Mouse (Mus musculus) CD4-positive naive resting alpha-beta T cell, adult 57 days (primary cell): ENCODE data around the gene Bcas1. TPM values are rescaled to one million over a fixed set of nuclear protein-coding genes. Genes with fewer than 3 reads are reported as not detected.

ENCODE experiments used
- total RNA-seq: library from RNA; stranded (reverse); gene quantifications from one replicate; pipeline ENCODE4 v1.2.4, GENCODE M21; 2023

Gene Bcas1
- 1.4 TPM for total RNA-seq

GRCm38 (mm10) chr2:170427704-170428103 is at the start of gene Bcas1:
Gene Bcas1 (minus strand): TSS chr2:170427845.

Other genes with a start within 250 kb of the Bcas1 start
- 19.5 TPM for gene Pfdn4, start 68.6 kb upstream of the Bcas1 start, total RNA-seq
- not detected for gene Cyp24a1, start 69.3 kb upstream of the Bcas1 start, total RNA-seq
- gene 4930470P17Rik, start 174.2 kb upstream of the Bcas1 start, total RNA-seq: not detected